Mouse (Mus musculus) liver, adult 2 months (tissue): Measurements from ENCODE around the gene Emx1. TPM values are rescaled to one million over a fixed set of nuclear protein-coding genes. Genes with fewer than 3 reads are reported as not detected.

Experiments
- DNase-seq: peaks from one replicate; pipeline ENCODE4 v3.0.0-alpha.2; 2011; ENCODE audit warnings: low read depth, low spot score; ENCODE audit errors: extremely low read depth
- H3K27ac ChIP-seq: fragments of 200-500 bp; replicated peaks from 2 replicates; pipeline ENCODE4 v1.5.1; 2012; ENCODE audit warnings: low read depth, mild to moderate bottlenecking, control low read depth, inconsistent platforms, low read length; ENCODE audit not compliant: insufficient read depth
- H3K27me3 ChIP-seq: fragments of 200-500 bp; 2 replicates; pipeline ENCODE4 v1.6.1; 2012; ENCODE audit warnings: mild to moderate bottlenecking, moderate library complexity, low read length, inconsistent platforms; ENCODE audit not compliant: control insufficient read depth, insufficient read depth
- H3K36me3 ChIP-seq: fragments of 200-500 bp; 2 replicates; pipeline ENCODE4 v1.6.1; 2012; ENCODE audit warnings: low read length, inconsistent platforms; ENCODE audit not compliant: control insufficient read depth, insufficient read depth
- H3K4me1 ChIP-seq: fragments of 200-500 bp; 2 replicates; pipeline ENCODE4 v1.6.1; 2011; ENCODE audit warnings: low read length; ENCODE audit not compliant: control insufficient read depth, insufficient read depth
- H3K4me3 ChIP-seq: fragments of 200-500 bp; 2 replicates; pipeline ENCODE4 v1.5.1; 2011; ENCODE audit warnings: low read depth, mild to moderate bottlenecking, control low read depth, low read length, moderate library complexity; ENCODE audit not compliant: insufficient read depth
- H3K79me2 ChIP-seq: fragments of 200-500 bp; 2 replicates; pipeline ENCODE4 v1.6.1; 2012; ENCODE audit warnings: inconsistent platforms, mild to moderate bottlenecking, low read length, moderate library complexity; ENCODE audit not compliant: control insufficient read depth, insufficient read depth
- H3K9ac ChIP-seq: fragments of 200-500 bp; 2 replicates; pipeline ENCODE4 v1.6.1; 2012; ENCODE audit warnings: low read depth, mild to moderate bottlenecking, control low read depth, inconsistent platforms, low read length
- CTCF ChIP-seq: fragments of 200-500 bp; IDR thresholded peaks from 2 replicates; pipeline ENCODE4 v1.5.1; 2011; ENCODE audit warnings: low read depth, low read length, control low read depth
- POLR2A ChIP-seq: fragments of 200-500 bp; IDR thresholded peaks from 2 replicates; pipeline ENCODE4 v1.6.1; 2011; ENCODE audit warnings: low read length, control low read depth; ENCODE audit not compliant: insufficient read depth; ENCODE audit errors: extremely low read depth
- WGBS: fragments of 180-500 bp; shearing (Covaris S2); methylation state at CpG from one replicate; pipeline ENCODE4 v1.1.7; 2018; 5-methylcytosine and 5-hydroxymethylcytosine counted together
- polyA plus RNA-seq: library from polyadenylated mRNA; depleted of rRNA; stranded (reverse); fragments of >200 nt; gene quantifications from 2 replicates; pipeline ENCODE4 v1.2.3, GENCODE M21; 2012
- total RNA-seq: library from RNA; depleted of rRNA; stranded (reverse); fragments of >200 nt; gene quantifications from 2 replicates; pipeline ENCODE4 v1.2.3, GENCODE M21; 2014

The Emx1 gene
- total and polyA plus RNA-seq, 2 experiments, result not detected

- Histone ChIP-seq H3K9ac (no peak overlapping the region), H3K4me1 (no peaks in the 10 kb centered on the region), H3K27me3 (peaks cover 26% of the 10 kb centered on the region), H3K4me3 (no peak overlapping the region), H3K79me2 (no peaks in the 10 kb centered on the region), H3K27ac (no peak overlapping the region), H3K36me3 (no peaks in the 10 kb centered on the region)
- WGBS, result 53% methylated on average over 9 of the region's 9 CpGs
- TF ChIP-seq CTCF (no peak), POLR2A (no peak)
- no peak for DNase-seq
Measured at GRCm38 (mm10) chr6:85191751-85192440, 4.7 kb downstream of the Emx1 start.

GRCm38 (mm10) chr6:85193381-85194318 lies 6.4 kb downstream of the Emx1 start:
- Histone ChIP-seq H3K4me3 (no peak overlapping the region), H3K36me3 (no peaks in the 10 kb centered on the region), H3K79me2 (no peaks in the 10 kb centered on the region), H3K4me1 (no peaks in the 10 kb centered on the region), H3K27me3 (peaks cover 19% of the 10 kb centered on the region), H3K9ac (no peak overlapping the region), H3K27ac (no peak overlapping the region)
- DNase-seq, result no peak
- WGBS, result 36% methylated on average over 29 of the region's 29 CpGs
- TF ChIP-seq CTCF (no peak), POLR2A (no peak)

GRCm38 (mm10) chr6:85197951-85198350 lies 10.7 kb downstream of the Emx1 start:
- Histone ChIP-seq H3K4me3 (no peak overlapping the region), H3K27ac (no peak overlapping the region), H3K36me3 (no peaks in the 10 kb centered on the region), H3K4me1 (no peaks in the 10 kb centered on the region), H3K27me3 (peaks cover 10% of the 10 kb centered on the region), H3K79me2 (no peaks in the 10 kb centered on the region), H3K9ac (no peak overlapping the region)
- TF ChIP-seq POLR2A, result no peak
- TF ChIP-seq CTCF, result no peak
- DNase-seq, result no peak
- 57% methylated on average over 2 of the region's 2 CpGs for WGBS

- no peaks in the 10 kb centered on the region for H3K27me3 ChIP-seq
- TF ChIP-seq POLR2A, result no peak
- TF ChIP-seq CTCF, result no peak
- no peak overlapping the region for H3K9ac ChIP-seq
- 47% methylated on average over 16 of the region's 16 CpGs for WGBS
- H3K27ac ChIP-seq, result no peak overlapping the region
- DNase-seq, result no peak
- H3K4me1 ChIP-seq, result no peaks in the 10 kb centered on the region
- H3K4me3 ChIP-seq, result no peak overlapping the region
- H3K36me3 ChIP-seq, result no peaks in the 10 kb centered on the region
- no peaks in the 10 kb centered on the region for H3K79me2 ChIP-seq
Measured at GRCm38 (mm10) chr6:85206182-85206938, 19.1 kb downstream of the Emx1 start.

- TF ChIP-seq POLR2A (no peak), CTCF (no peak)
- Histone ChIP-seq H3K9ac (no peak overlapping the region), H3K36me3 (no peaks in the 10 kb centered on the region), H3K27me3 (no peaks in the 10 kb centered on the region), H3K79me2 (no peaks in the 10 kb centered on the region), H3K4me3 (no peak overlapping the region), H3K4me1 (no peaks in the 10 kb centered on the region), H3K27ac (no peak overlapping the region)
- no peak for DNase-seq
- 55% methylated on average over 15 of the region's 15 CpGs for WGBS
Measured at GRCm38 (mm10) chr6:85206939-85207285, 19.7 kb downstream of the Emx1 start.
